Mouse (Mus musculus) lung, embryonic 16.5 days (tissue): ENCODE results near the gene Tdpoz5. TPM values are rescaled to one million over a fixed set of nuclear protein-coding genes. Genes with fewer than 3 reads are reported as not detected.
"Not testable (repeated sequence)": the region's sequence is repeated elsewhere in the genome, so short reads cannot be mapped to it uniquely, and the experiment has no call there.

ENCODE experiments used
- ATAC-seq: fragments of 200-750 bp; cut with Nextera tagmentation; 2 replicates; pipeline ENCODE4 v1.8.0; 2017; ENCODE audit warnings: low read depth, mild to moderate bottlenecking, moderate library complexity
- H3K27ac ChIP-seq: fragments of 300-500 bp; sonication (generic); 2 replicates; pipeline ENCODE4 v1.5.1; 2014; ENCODE audit warnings: mild to moderate bottlenecking, control low read depth, low read length
- H3K27me3 ChIP-seq: fragments of 300-500 bp; sonication (generic); 2 replicates; pipeline ENCODE4 v1.6.1; 2014; ENCODE audit warnings: low read depth, low read length, mixed read lengths; ENCODE audit not compliant: control insufficient read depth, insufficient read depth
- H3K36me3 ChIP-seq: fragments of 300-500 bp; sonication (generic); 2 replicates; pipeline ENCODE4 v1.6.1; 2014; ENCODE audit warnings: low read length; ENCODE audit not compliant: control insufficient read depth, insufficient read depth
- H3K4me1 ChIP-seq: fragments of 300-500 bp; sonication (generic); replicated peaks from 2 replicates; pipeline ENCODE4 v1.6.1; 2014; ENCODE audit warnings: low read length, mixed read lengths; ENCODE audit not compliant: control insufficient read depth, insufficient read depth
- H3K4me2 ChIP-seq: fragments of 300-500 bp; sonication (generic); 2 replicates; pipeline ENCODE4 v1.6.1; 2014; ENCODE audit warnings: low read depth, low read length, control low read depth
- H3K4me3 ChIP-seq: fragments of 300-500 bp; sonication (generic); 2 replicates; pipeline ENCODE4 v1.5.1; 2014; ENCODE audit warnings: mild to moderate bottlenecking, low read length, control low read depth
- H3K9ac ChIP-seq: fragments of 300-500 bp; sonication (generic); 2 replicates; pipeline ENCODE4 v1.6.1; 2014; ENCODE audit warnings: low read length, control low read depth
- H3K9me3 ChIP-seq: fragments of 300-500 bp; sonication (generic); 2 replicates; pipeline ENCODE4 v1.6.1; 2016; ENCODE audit warnings: low read length; ENCODE audit not compliant: control insufficient read depth
- WGBS: fragments of 180-500 bp; shearing (Covaris S2); extraction: QIAGEN DNeasy Blood & Tissue Kit; methylation state at CpG from one replicate; pipeline ENCODE4 v1.1.7; 2014; 5-methylcytosine and 5-hydroxymethylcytosine counted together
- polyA plus RNA-seq: library from polyadenylated mRNA; unstranded; fragments of >200 nt; fragmentation: Nextera tagmentation; extraction: Ambion mirVana; gene quantifications from 2 replicates; pipeline ENCODE4 v1.2.1, GENCODE M21; 2015

Tdpoz5 gene
- not detected in 2 replicates for polyA plus RNA-seq

GRCm38 (mm10) chr3:93961214-93961613, at the start of gene Tdpoz5:
Tdpoz5 (minus strand) TSS chr3:93961314.
- H3K4me3 ChIP-seq, H3K27me3 ChIP-seq, ATAC-seq, H3K9me3 ChIP-seq, H3K9ac ChIP-seq, H3K36me3 ChIP-seq, H3K27ac ChIP-seq, H3K4me2 ChIP-seq, H3K4me1 ChIP-seq: not testable (repeated sequence)
- WGBS = 83% methylated on average over 2 of the region's 4 CpGs

- not testable (repeated sequence) for ATAC-seq, H3K36me3 ChIP-seq, H3K9ac ChIP-seq, H3K9me3 ChIP-seq, H3K4me1 ChIP-seq, H3K4me2 ChIP-seq, H3K27me3 ChIP-seq, H3K27ac ChIP-seq, H3K4me3 ChIP-seq
- WGBS = 81% methylated on average over 6 of the region's 6 CpGs
These were observed 7.8 kb upstream of the Tdpoz5 start for GRCm38 (mm10) chr3:93968938-93969337.

- not testable (repeated sequence) for H3K9me3 ChIP-seq, H3K4me3 ChIP-seq, H3K36me3 ChIP-seq, H3K9ac ChIP-seq, H3K4me1 ChIP-seq, H3K27ac ChIP-seq, H3K4me2 ChIP-seq, H3K27me3 ChIP-seq, ATAC-seq
- 66% methylated on average over 3 of the region's 4 CpGs for WGBS
These were observed 17.7 kb downstream of the Tdpoz5 start, which contains the start of gene Gm9117 for GRCm38 (mm10) chr3:93943443-93943842. Gm9117 (minus strand) TSS chr3:93943543.

GRCm38 (mm10) chr3:93938386-93938785, 22.7 kb downstream of the Tdpoz5 start:
- H3K4me3 ChIP-seq, H3K4me2 ChIP-seq, H3K9me3 ChIP-seq, H3K4me1 ChIP-seq, H3K9ac ChIP-seq, H3K27ac ChIP-seq, H3K36me3 ChIP-seq, ATAC-seq, H3K27me3 ChIP-seq: not testable (repeated sequence)
- WGBS = no CpG with 5 or more reads among the region's 3 CpGs

Other genes with a start within 250 kb of the Tdpoz5 start
- not detected in 2 replicates for gene Gm5773, start 188.3 kb downstream of the Tdpoz5 start, polyA plus RNA-seq
- not detected in 2 replicates for gene Tdpoz4, start 164.9 kb downstream of the Tdpoz5 start, polyA plus RNA-seq
- not detected in 2 replicates for gene Tdpoz3, start 135.3 kb downstream of the Tdpoz5 start, polyA plus RNA-seq
- not detected in 2 replicates for gene Gm9117, start 17.8 kb downstream of the Tdpoz5 start, polyA plus RNA-seq
- not detected in 2 replicates for gene Gm9125, start 93.6 kb upstream of the Tdpoz5 start, polyA plus RNA-seq
- gene Gm10697, start 111.3 kb upstream of the Tdpoz5 start, polyA plus RNA-seq = not detected in 2 replicates
- not detected in 2 replicates for gene Gm10696, start 216.9 kb upstream of the Tdpoz5 start, polyA plus RNA-seq
- not detected in 2 replicates for gene Gm5286, start 235.4 kb upstream of the Tdpoz5 start, polyA plus RNA-seq